Mouse (Mus musculus): ENCODE results near the gene Dusp16. TPM values are rescaled to one million over a fixed set of nuclear protein-coding genes. Genes with fewer than 3 reads are reported as not detected.

Gene Dusp16
- polyA plus RNA-seq, 1 experiment = 0.22 TPM

DNA sequence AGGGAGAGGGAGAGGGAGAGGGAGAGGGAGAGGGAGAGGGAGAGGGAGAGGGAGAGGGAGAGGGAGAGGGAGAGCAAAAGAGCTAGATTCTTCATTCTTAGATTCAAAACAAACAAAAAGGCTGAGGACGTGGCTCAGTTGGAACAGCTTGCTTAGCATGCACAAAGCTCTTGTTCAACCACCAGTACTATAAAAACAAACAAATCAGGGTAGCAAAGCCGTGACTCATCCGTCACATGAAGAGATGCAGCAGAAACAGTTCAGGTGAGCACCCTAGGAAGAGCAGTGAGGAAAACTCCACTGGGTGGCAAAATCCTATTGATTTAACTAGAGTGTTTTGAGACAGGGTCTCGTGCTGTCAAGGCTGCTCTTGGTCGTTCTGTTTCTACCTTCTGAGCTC lies 27.3 kb upstream of the Dusp16 start:
- no peaks in the 10 kb centered on the region for H3K27me3 ChIP-seq (ENCODE audit: control insufficient read depth)
- TF ChIP-seq GATA1 (IDR thresholded peaks at IDR 0.05; ENCODE audit: low read length) (no peak), TAL1 (IDR thresholded peaks at IDR 0.05; ENCODE audit: low read length) (no peak)
- no peaks in the 10 kb centered on the region for H3K36me3 ChIP-seq (ENCODE audit: control insufficient read depth)
- H3K4me1 ChIP-seq (ENCODE audit: control insufficient read depth) = no peaks in the 10 kb centered on the region
- no peak overlapping the region for H3K4me3 ChIP-seq (replicated peaks)
- no peaks in the 10 kb centered on the region for H3K9me3 ChIP-seq (ENCODE audit: control insufficient read depth, low read length)

DNA sequence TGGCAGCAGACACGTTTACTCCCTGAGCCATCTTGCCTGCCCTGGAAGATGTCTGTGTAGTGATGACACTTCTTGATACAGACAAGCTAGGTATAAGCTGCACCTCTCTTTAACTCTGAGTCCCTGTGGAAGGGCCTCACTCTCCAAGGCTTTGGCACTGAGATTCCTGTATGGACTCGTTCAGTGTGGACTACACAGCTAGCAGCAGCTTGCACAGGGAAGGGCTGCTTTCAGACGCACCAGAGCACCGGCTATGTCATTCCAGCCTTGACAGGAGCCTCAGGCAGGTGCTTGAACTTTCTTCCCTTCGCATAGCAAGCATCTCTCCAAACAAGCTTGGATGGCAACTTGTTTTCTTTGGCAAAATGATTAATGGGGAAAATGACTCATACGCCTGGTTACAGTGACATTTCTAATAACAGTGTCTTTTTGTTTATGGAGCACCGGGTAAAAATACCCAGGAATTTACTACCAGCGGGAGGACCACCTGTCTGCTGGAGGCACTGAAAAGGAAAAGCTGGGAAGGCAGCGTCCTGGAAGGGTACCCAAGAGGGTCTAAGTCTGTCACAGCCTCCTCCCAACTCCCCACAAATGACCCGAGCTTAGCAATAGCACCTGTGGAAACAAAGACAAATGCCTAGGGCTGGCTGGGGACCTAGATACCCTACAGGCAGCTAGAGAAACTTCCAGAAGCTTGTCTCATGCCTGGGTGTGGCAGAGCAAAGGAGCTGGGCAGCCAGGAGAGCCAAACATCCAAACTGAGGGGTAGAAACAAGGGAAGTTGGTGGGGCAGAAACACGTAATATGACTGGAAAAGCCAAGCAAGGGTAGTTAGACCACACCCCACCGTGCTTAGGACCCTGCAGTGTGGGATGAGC lies 24.9 kb upstream of the Dusp16 start:
- H3K36me3 ChIP-seq (ENCODE audit: control insufficient read depth) = no peaks in the 10 kb centered on the region
- no peak overlapping the region for H3K4me3 ChIP-seq (replicated peaks)
- no peaks in the 10 kb centered on the region for H3K4me1 ChIP-seq (ENCODE audit: control insufficient read depth)
- TF ChIP-seq TAL1 (IDR thresholded peaks at IDR 0.05; ENCODE audit: low read length) (no peak), GATA1 (IDR thresholded peaks at IDR 0.05; ENCODE audit: low read length) (no peak)
- no peaks in the 10 kb centered on the region for H3K27me3 ChIP-seq (ENCODE audit: control insufficient read depth)
- H3K9me3 ChIP-seq (ENCODE audit: control insufficient read depth, low read length) = no peaks in the 10 kb centered on the region

DNA sequence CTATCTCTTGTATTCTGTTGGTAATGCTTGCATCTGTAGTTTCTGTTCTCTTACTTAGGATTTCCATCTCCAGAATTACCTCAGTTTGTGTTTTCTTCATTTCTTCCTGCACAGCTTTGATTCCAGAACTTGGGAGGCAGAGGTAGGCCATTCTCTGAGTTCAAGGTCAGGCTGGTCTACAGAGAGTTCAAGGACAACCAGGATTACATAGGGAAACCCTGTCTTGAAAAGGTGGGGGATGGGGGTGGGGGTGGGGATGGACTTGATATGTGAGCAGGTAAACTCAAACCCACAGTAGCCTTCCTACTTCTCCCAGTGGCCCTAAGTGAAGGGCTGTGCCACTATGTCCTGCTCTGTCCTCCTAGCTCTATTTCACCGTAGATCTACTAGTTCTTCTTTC lies 20.6 kb upstream of the Dusp16 start:
- no peak overlapping the region for H3K4me3 ChIP-seq (replicated peaks)
- no peaks in the 10 kb centered on the region for H3K9me3 ChIP-seq (ENCODE audit: control insufficient read depth, low read length)
- no peaks in the 10 kb centered on the region for H3K27me3 ChIP-seq (ENCODE audit: control insufficient read depth)
- TF ChIP-seq GATA1 (IDR thresholded peaks at IDR 0.05; ENCODE audit: low read length) = no peak
- TF ChIP-seq TAL1 (IDR thresholded peaks at IDR 0.05; ENCODE audit: low read length) = no peak
- no peaks in the 10 kb centered on the region for H3K4me1 ChIP-seq (ENCODE audit: control insufficient read depth)
- H3K36me3 ChIP-seq (ENCODE audit: control insufficient read depth) = no peaks in the 10 kb centered on the region

DNA sequence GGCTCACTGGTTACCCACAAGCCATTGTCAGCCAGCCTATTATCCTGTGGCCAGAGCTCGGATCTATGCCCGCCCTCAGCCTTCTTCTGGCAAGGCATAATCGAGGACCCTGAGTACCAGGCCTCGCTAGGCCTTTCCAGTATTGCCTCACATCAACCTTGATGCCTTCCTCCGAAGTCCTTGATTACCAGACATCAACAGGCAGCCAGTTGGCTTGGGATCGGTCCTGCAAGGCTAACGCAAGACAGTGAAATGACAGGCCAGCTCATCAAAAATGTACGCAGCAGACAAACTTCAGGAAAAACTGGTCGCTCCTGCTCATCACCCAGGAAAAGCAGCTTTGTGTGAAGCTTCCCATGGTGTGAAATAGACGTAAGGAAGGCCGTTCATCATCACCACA lies 15.4 kb upstream of the Dusp16 start:
- Histone ChIP-seq H3K27me3 (ENCODE audit: control insufficient read depth) (no peaks in the 10 kb centered on the region), H3K9me3 (ENCODE audit: control insufficient read depth, low read length) (no peaks in the 10 kb centered on the region), H3K4me3 (replicated peaks) (no peak overlapping the region), H3K36me3 (ENCODE audit: control insufficient read depth) (no peaks in the 10 kb centered on the region), H3K4me1 (ENCODE audit: control insufficient read depth) (no peaks in the 10 kb centered on the region)
- TF ChIP-seq GATA1 (IDR thresholded peaks at IDR 0.05; ENCODE audit: low read length) (no peak), TAL1 (IDR thresholded peaks at IDR 0.05; ENCODE audit: low read length) (no peak)

DNA sequence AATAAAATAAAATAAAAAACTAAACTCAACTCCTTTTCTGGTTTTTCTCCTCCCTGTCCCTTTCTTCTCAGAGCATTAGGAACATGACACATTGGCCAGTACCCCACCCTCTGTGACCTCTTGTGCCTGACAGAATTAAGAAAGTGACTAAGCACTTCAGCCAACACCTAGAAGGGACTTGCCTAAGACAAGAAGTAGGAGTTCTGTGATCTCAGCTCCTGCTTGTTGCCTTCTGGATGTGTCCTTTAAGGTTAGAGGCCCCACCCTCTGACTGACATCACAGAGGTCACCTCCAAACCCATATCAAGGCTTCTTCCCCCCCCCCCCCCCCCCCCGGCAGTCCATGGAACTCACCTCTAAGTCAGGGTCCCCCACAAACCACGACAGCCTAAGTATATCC lies 14.7 kb upstream of the Dusp16 start:
- TF ChIP-seq TAL1 (IDR thresholded peaks at IDR 0.05; ENCODE audit: low read length) (no peak), GATA1 (IDR thresholded peaks at IDR 0.05; ENCODE audit: low read length) (no peak)
- Histone ChIP-seq H3K27me3 (ENCODE audit: control insufficient read depth) (no peaks in the 10 kb centered on the region), H3K36me3 (ENCODE audit: control insufficient read depth) (no peaks in the 10 kb centered on the region), H3K4me3 (replicated peaks) (no peak overlapping the region), H3K4me1 (ENCODE audit: control insufficient read depth) (no peaks in the 10 kb centered on the region), H3K9me3 (ENCODE audit: control insufficient read depth, low read length) (no peaks in the 10 kb centered on the region)

DNA sequence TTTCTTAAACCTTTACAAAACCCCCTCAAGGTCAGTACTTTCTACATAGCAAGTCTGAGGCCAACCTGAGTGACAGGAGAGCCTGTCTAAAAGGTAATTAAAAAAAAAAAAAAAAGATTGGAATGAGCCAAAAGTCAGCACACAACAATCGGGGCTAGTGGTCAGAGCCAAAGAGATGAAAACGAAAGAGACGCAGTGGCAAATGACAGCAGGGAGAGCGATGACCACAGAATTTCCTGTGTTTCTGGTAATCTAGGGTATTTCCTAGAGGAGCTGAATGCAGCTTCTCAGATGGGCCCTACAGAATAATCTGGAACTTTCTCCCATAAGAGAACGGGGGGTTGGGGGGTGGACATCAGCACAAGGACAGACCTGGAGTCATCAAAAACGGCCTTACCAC lies 13.7 kb upstream of the Dusp16 start:
- Histone ChIP-seq H3K4me1 (ENCODE audit: control insufficient read depth) (no peaks in the 10 kb centered on the region), H3K9me3 (ENCODE audit: control insufficient read depth, low read length) (no peaks in the 10 kb centered on the region), H3K36me3 (ENCODE audit: control insufficient read depth) (no peaks in the 10 kb centered on the region), H3K27me3 (ENCODE audit: control insufficient read depth) (no peaks in the 10 kb centered on the region), H3K4me3 (replicated peaks) (no peak overlapping the region)
- TF ChIP-seq GATA1 (IDR thresholded peaks at IDR 0.05; ENCODE audit: low read length) = no peak

DNA sequence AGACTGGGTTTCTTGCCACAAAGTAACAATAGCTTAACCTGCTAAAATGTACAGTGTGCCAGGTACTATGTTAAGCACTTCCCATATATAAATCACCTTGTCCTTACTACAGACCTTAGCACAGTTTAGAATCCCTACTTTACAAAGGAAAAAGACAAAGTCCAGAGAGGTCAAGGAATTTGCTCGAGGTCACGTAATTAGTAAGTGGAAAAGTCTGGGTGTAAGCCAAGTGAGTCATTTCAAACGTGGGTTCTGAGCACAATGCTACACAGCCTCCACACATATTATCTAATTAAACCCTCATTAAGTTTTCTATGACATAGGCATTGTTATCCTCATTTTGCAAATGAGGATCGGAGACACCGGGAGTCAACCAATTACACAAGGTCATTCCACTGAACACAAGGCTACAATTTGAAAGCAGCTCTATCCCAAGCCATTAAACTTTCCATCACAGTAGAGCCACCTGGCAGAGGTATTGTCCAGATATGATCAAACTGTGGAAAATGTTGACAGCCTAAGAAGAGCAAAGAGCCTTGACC lies 12.4 kb upstream of the Dusp16 start:
- no peaks in the 10 kb centered on the region for H3K36me3 ChIP-seq (ENCODE audit: control insufficient read depth)
- H3K9me3 ChIP-seq (ENCODE audit: control insufficient read depth, low read length) = no peaks in the 10 kb centered on the region
- TF ChIP-seq TAL1 (IDR thresholded peaks at IDR 0.05; ENCODE audit: low read length) (no peak), GATA1 (IDR thresholded peaks at IDR 0.05; ENCODE audit: low read length) (no peak)

DNA sequence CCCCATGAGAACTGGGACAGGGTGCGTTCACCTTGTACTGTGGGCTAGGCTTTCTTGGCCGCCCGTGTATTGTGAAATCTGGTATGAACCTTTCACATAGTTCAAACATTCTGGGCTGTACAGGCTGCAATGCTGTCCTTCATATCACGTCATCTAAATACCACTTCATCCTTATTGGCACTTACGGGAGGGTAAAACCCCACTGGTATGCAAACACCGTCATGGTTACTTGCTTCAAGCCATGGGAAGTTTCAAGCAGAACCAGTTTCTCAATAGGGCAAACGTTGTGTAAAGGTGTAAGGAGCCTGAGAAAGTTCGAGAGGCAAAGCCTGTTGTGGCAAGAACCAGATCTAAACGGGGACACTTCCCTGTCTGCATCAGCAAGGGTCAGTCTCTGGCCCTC lies 10.2 kb upstream of the Dusp16 start:
- Histone ChIP-seq H3K36me3 (ENCODE audit: control insufficient read depth) (no peaks in the 10 kb centered on the region), H3K27me3 (ENCODE audit: control insufficient read depth) (no peaks in the 10 kb centered on the region), H3K9me3 (ENCODE audit: control insufficient read depth, low read length) (no peaks in the 10 kb centered on the region), H3K4me3 (replicated peaks) (no peak overlapping the region), H3K4me1 (ENCODE audit: control insufficient read depth) (no peaks in the 10 kb centered on the region)
- no peak for TF ChIP-seq TAL1 (IDR thresholded peaks at IDR 0.05; ENCODE audit: low read length)
- no peak for TF ChIP-seq GATA1 (IDR thresholded peaks at IDR 0.05; ENCODE audit: low read length)

More for the DNA sequence above, 12.4 kb upstream of the Dusp16 start:
- H3K4me3 ChIP-seq (replicated peaks) = no peak overlapping the region
- H3K4me1 ChIP-seq (ENCODE audit: control insufficient read depth) = no peaks in the 10 kb centered on the region
- no peaks in the 10 kb centered on the region for H3K27me3 ChIP-seq (ENCODE audit: control insufficient read depth)

DNA sequence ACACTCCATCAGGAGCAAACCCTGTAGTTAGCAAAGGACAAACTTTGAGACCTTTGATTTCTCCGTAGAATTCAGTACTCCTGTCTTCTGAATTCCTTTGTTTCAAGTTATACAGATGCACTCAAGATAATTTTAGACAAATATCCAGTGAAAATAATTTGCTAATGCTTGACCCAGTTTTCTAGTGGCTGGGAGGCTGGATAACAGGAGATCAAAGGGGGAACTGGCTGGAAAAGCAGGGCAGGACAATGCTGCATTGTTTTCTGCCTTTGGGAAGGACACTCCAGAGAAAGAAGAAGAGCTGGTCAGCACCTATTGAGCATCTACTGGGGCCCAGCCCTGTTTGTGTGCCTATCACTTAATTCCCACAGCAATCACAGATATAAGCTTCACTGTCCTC lies 9.1 kb upstream of the Dusp16 start:
- Histone ChIP-seq H3K27me3 (ENCODE audit: control insufficient read depth) (no peaks in the 10 kb centered on the region), H3K9me3 (ENCODE audit: control insufficient read depth, low read length) (no peaks in the 10 kb centered on the region), H3K4me3 (replicated peaks) (no peak overlapping the region), H3K36me3 (ENCODE audit: control insufficient read depth) (no peaks in the 10 kb centered on the region), H3K4me1 (ENCODE audit: control insufficient read depth) (no peaks in the 10 kb centered on the region)
- TF ChIP-seq TAL1 (IDR thresholded peaks at IDR 0.05; ENCODE audit: low read length) (no peak), GATA1 (IDR thresholded peaks at IDR 0.05; ENCODE audit: low read length) (no peak)

Measured in erythroblast, embryonic 14.5 days (primary cell).